Mouse (Mus musculus): ENCODE data around the gene Sdf4.

DNA sequence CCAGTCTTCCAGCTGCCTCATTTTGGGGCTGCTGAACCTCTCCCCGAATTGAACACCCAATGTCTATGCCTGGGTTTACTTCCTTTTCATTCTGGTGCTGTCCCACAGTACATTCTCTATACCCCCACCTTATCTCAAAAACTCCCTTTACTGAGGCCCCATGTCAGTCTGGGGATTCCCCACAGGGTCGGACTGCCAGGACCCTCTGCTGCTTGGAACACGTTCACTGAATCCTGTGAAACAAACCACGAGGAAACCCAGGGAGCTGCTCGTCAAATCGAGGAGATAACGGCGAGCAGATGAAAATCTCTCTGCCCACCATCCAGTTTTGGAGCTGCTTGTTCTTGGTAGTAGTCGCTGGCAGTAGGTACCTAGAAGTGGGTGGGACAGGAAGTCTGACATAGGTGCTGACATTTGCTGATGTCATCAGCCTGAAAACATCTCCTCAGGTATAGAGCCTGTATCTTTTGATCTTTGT, 29.3 kb downstream of the Sdf4 start:
- no peak for TF ChIP-seq CTCF (conservative IDR thresholded peaks at IDR 0.05; ENCODE audit: low read length)
- no peak for TF ChIP-seq POU5F1 (IDR thresholded peaks at IDR 0.05; ENCODE audit: borderline replicate concordance, low read length)
- no peak for TF ChIP-seq NANOG (IDR thresholded peaks at IDR 0.05; ENCODE audit: borderline replicate concordance, low read length)

Measured in E14TG2a.4 (cell line).